Mouse (Mus musculus): ENCODE data around the gene Ttc39d. TPM values are rescaled to one million over a fixed set of nuclear protein-coding genes. Genes with fewer than 3 reads are reported as not detected.

Gene Ttc39d
- polyA plus RNA-seq, 1 experiment from 2014 or later = 0.11 TPM

- no peak overlapping the region for H3K4me3 ChIP-seq (ENCODE audit: low read depth, low read length)
- H3K27me3 ChIP-seq (ENCODE audit: control insufficient read depth, insufficient read depth, low read length) = no peaks in the 10 kb centered on the region
- no peak overlapping the region; the same call in 1 of the 2 replicates for H3K9ac ChIP-seq (replicated peaks; ENCODE audit: low read depth, low read length)
- H3K9me3 ChIP-seq (ENCODE audit: control insufficient read depth, low read length) = no peaks in the 10 kb centered on the region
- H3K4me1 ChIP-seq (ENCODE audit: control insufficient read depth, insufficient read depth, low read length) = peaks cover 11% of the 10 kb centered on the region; the same call in 1 of the 2 replicates
- ATAC-seq (ENCODE audit: low read depth) = peak; percentile 87
- H3K27ac ChIP-seq (ENCODE audit: low read depth, low read length) = peak overlapping the region; percentile 69
- no peaks in the 10 kb centered on the region for H3K36me3 ChIP-seq (ENCODE audit: control insufficient read depth, insufficient read depth, low read length)
- H3K4me2 ChIP-seq (ENCODE audit: low read depth, low read length) = peak overlapping the region; percentile 38; the same call in 1 of the 2 replicates
- 17% methylated on average over 16 of the region's 16 CpGs for WGBS
Observed at GRCm38 (mm10) chr17:80168425-80169182, 38.7 kb upstream of the Ttc39d start.

- WGBS = 93% methylated on average over 6 of the region's 6 CpGs
- peaks cover 11% of the 10 kb centered on the region; the same call in 1 of the 2 replicates for H3K4me1 ChIP-seq (ENCODE audit: control insufficient read depth, insufficient read depth, low read length)
- H3K27ac ChIP-seq (ENCODE audit: low read depth, low read length) = no peak overlapping the region
- H3K36me3 ChIP-seq (ENCODE audit: control insufficient read depth, insufficient read depth, low read length) = no peaks in the 10 kb centered on the region
- no peak overlapping the region for H3K9ac ChIP-seq (replicated peaks; ENCODE audit: low read depth, low read length)
- no peaks in the 10 kb centered on the region for H3K27me3 ChIP-seq (ENCODE audit: control insufficient read depth, insufficient read depth, low read length)
- no peak overlapping the region for H3K4me3 ChIP-seq (ENCODE audit: low read depth, low read length)
- no peak for ATAC-seq (ENCODE audit: low read depth)
- no peaks in the 10 kb centered on the region for H3K9me3 ChIP-seq (ENCODE audit: control insufficient read depth, low read length)
- H3K4me2 ChIP-seq (ENCODE audit: low read depth, low read length) = no peak overlapping the region
Observed at GRCm38 (mm10) chr17:80169792-80170191, 37.5 kb upstream of the Ttc39d start.

- H3K9ac ChIP-seq (replicated peaks; ENCODE audit: low read depth, low read length) = no peak overlapping the region
- H3K4me3 ChIP-seq (ENCODE audit: low read depth, low read length) = no peak overlapping the region
- H3K27ac ChIP-seq (ENCODE audit: low read depth, low read length) = no peak overlapping the region
- no peaks in the 10 kb centered on the region for H3K27me3 ChIP-seq (ENCODE audit: control insufficient read depth, insufficient read depth, low read length)
- H3K9me3 ChIP-seq (ENCODE audit: control insufficient read depth, low read length) = no peaks in the 10 kb centered on the region
- H3K4me1 ChIP-seq (ENCODE audit: control insufficient read depth, insufficient read depth, low read length) = peaks cover 11% of the 10 kb centered on the region; the same call in 1 of the 2 replicates
- 95% methylated on average over 7 of the region's 7 CpGs for WGBS
- ATAC-seq (ENCODE audit: low read depth) = no peak
- H3K4me2 ChIP-seq (ENCODE audit: low read depth, low read length) = no peak overlapping the region
- H3K36me3 ChIP-seq (ENCODE audit: control insufficient read depth, insufficient read depth, low read length) = no peaks in the 10 kb centered on the region
Observed at GRCm38 (mm10) chr17:80170951-80171350, 36.3 kb upstream of the Ttc39d start.

DNA sequence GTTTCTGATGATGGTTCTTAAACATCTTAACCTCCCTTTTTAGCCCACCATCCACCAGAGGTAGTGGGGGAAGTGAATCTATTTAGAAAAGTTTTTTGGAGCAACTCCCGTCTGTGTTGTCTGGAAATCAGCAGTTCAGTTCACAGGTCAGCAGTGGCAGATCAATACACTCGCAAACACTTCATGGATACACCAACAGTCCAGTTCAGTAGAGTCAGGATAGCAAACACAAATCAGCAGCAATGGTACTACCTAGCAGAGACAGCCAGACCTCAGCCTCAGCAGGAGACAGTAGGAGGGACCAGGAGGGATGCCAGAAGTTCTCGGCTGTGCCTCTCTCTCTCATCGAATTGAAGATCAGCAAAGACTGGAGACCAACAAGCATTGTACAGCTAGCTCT is 35.3 kb upstream of the Ttc39d start:
- WGBS = 97% methylated on average over 4 of the region's 4 CpGs
- Histone ChIP-seq H3K9ac (replicated peaks; ENCODE audit: low read depth, low read length) (no peak overlapping the region), H3K27ac (ENCODE audit: low read depth, low read length) (no peak overlapping the region), H3K9me3 (ENCODE audit: control insufficient read depth, low read length) (no peaks in the 10 kb centered on the region), H3K36me3 (ENCODE audit: control insufficient read depth, insufficient read depth, low read length) (no peaks in the 10 kb centered on the region), H3K27me3 (ENCODE audit: control insufficient read depth, insufficient read depth, low read length) (no peaks in the 10 kb centered on the region), H3K4me2 (ENCODE audit: low read depth, low read length) (no peak overlapping the region), H3K4me3 (ENCODE audit: low read depth, low read length) (no peak overlapping the region), H3K4me1 (ENCODE audit: control insufficient read depth, insufficient read depth, low read length) (peaks cover 11% of the 10 kb centered on the region; the same call in 1 of the 2 replicates)
- ATAC-seq (ENCODE audit: low read depth) = no peak

- Histone ChIP-seq H3K4me2 (ENCODE audit: low read depth, low read length) (no peak overlapping the region), H3K4me1 (ENCODE audit: control insufficient read depth, insufficient read depth, low read length) (peaks cover 10% of the 10 kb centered on the region; the same call in 1 of the 2 replicates), H3K27me3 (ENCODE audit: control insufficient read depth, insufficient read depth, low read length) (no peaks in the 10 kb centered on the region), H3K36me3 (ENCODE audit: control insufficient read depth, insufficient read depth, low read length) (no peaks in the 10 kb centered on the region), H3K9me3 (ENCODE audit: control insufficient read depth, low read length) (no peaks in the 10 kb centered on the region), H3K9ac (replicated peaks; ENCODE audit: low read depth, low read length) (no peak overlapping the region), H3K4me3 (ENCODE audit: low read depth, low read length) (no peak overlapping the region), H3K27ac (ENCODE audit: low read depth, low read length) (no peak overlapping the region)
- no peak for ATAC-seq (ENCODE audit: low read depth)
- WGBS = 90% methylated on average over 5 of the region's 5 CpGs
Observed at GRCm38 (mm10) chr17:80172761-80173160, 34.5 kb upstream of the Ttc39d start.

GRCm38 (mm10) chr17:80173708-80174107 is 33.6 kb upstream of the Ttc39d start:
- Histone ChIP-seq H3K27me3 (ENCODE audit: control insufficient read depth, insufficient read depth, low read length) (no peaks in the 10 kb centered on the region), H3K36me3 (ENCODE audit: control insufficient read depth, insufficient read depth, low read length) (no peaks in the 10 kb centered on the region), H3K4me2 (ENCODE audit: low read depth, low read length) (no peak overlapping the region), H3K4me1 (ENCODE audit: control insufficient read depth, insufficient read depth, low read length) (0 out of 2 replicates have a peak, but pooled peaks cover 2% of the 10 kb centered on the region), H3K9me3 (ENCODE audit: control insufficient read depth, low read length) (no peaks in the 10 kb centered on the region), H3K9ac (replicated peaks; ENCODE audit: low read depth, low read length) (no peak overlapping the region), H3K27ac (ENCODE audit: low read depth, low read length) (no peak overlapping the region), H3K4me3 (ENCODE audit: low read depth, low read length) (no peak overlapping the region)
- ATAC-seq (ENCODE audit: low read depth) = no peak
- 95% methylated on average over 2 of the region's 2 CpGs for WGBS

GRCm38 (mm10) chr17:80174146-80174545 is 33.1 kb upstream of the Ttc39d start:
- 84% methylated on average over 3 of the region's 3 CpGs for WGBS

DNA sequence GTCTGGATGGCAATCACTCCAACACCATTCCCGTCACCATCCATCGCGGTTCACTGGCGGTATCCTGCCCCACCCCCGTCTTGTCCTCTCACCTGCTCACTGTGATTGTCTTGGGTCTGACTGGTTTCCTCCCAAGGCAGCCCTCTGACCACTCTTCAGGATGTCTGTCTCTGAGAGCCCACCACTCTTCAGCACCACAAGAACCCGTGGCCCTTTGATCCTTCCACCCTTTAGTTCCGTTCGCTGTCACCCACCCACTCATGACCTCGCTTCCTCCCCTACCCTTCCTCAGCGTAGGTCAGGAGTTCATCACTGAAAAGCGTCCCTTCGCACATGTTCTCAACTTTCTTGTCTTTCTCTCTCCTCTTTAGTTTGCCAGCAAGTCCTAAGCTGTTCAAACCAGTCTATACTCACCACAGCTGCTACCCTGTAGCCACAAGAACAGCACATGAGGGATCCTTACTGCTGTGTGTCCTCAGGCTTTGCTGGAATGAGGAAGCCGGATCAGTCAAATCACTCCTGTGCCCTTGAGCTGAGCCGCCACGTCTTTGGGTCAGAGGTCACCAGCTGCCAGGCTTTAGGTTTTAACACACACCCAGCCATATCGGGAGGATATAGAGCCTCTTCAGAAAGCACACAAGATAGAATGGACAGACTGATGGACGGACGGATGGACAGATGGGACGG is 32.4 kb upstream of the Ttc39d start:
- H3K9ac ChIP-seq (replicated peaks; ENCODE audit: low read depth, low read length) = no peak overlapping the region
- no peaks in the 10 kb centered on the region for H3K36me3 ChIP-seq (ENCODE audit: control insufficient read depth, insufficient read depth, low read length)
- no peak overlapping the region for H3K4me2 ChIP-seq (ENCODE audit: low read depth, low read length)
- WGBS = 82% methylated on average over 19 of the region's 19 CpGs
- ATAC-seq (ENCODE audit: low read depth) = no peak
- H3K9me3 ChIP-seq (ENCODE audit: control insufficient read depth, low read length) = no peaks in the 10 kb centered on the region
- H3K4me1 ChIP-seq (ENCODE audit: control insufficient read depth, insufficient read depth, low read length) = no peaks in the 10 kb centered on the region
- no peak overlapping the region for H3K27ac ChIP-seq (ENCODE audit: low read depth, low read length)
- no peaks in the 10 kb centered on the region for H3K27me3 ChIP-seq (ENCODE audit: control insufficient read depth, insufficient read depth, low read length)
- no peak overlapping the region for H3K4me3 ChIP-seq (ENCODE audit: low read depth, low read length)

More at GRCm38 (mm10) chr17:80174146-80174545, 33.1 kb upstream of the Ttc39d start:
- Histone ChIP-seq H3K4me2 (ENCODE audit: low read depth, low read length) (no peak overlapping the region), H3K9ac (replicated peaks; ENCODE audit: low read depth, low read length) (no peak overlapping the region), H3K27me3 (ENCODE audit: control insufficient read depth, insufficient read depth, low read length) (no peaks in the 10 kb centered on the region), H3K36me3 (ENCODE audit: control insufficient read depth, insufficient read depth, low read length) (no peaks in the 10 kb centered on the region), H3K9me3 (ENCODE audit: control insufficient read depth, low read length) (no peaks in the 10 kb centered on the region), H3K27ac (ENCODE audit: low read depth, low read length) (no peak overlapping the region), H3K4me3 (ENCODE audit: low read depth, low read length) (no peak overlapping the region), H3K4me1 (ENCODE audit: control insufficient read depth, insufficient read depth, low read length) (no peaks in the 10 kb centered on the region)
- no peak for ATAC-seq (ENCODE audit: low read depth)

GRCm38 (mm10) chr17:80175386-80175739 is 31.9 kb upstream of the Ttc39d start:
- H3K27me3 ChIP-seq (ENCODE audit: control insufficient read depth, insufficient read depth, low read length) = no peaks in the 10 kb centered on the region
- no peak overlapping the region for H3K27ac ChIP-seq (ENCODE audit: low read depth, low read length)
- no peaks in the 10 kb centered on the region for H3K9me3 ChIP-seq (ENCODE audit: control insufficient read depth, low read length)
- no peaks in the 10 kb centered on the region for H3K4me1 ChIP-seq (ENCODE audit: control insufficient read depth, insufficient read depth, low read length)
- H3K4me3 ChIP-seq (ENCODE audit: low read depth, low read length) = no peak overlapping the region
- 86% methylated on average over 4 of the region's 4 CpGs for WGBS
- H3K4me2 ChIP-seq (ENCODE audit: low read depth, low read length) = no peak overlapping the region
- H3K36me3 ChIP-seq (ENCODE audit: control insufficient read depth, insufficient read depth, low read length) = no peaks in the 10 kb centered on the region
- ATAC-seq (ENCODE audit: low read depth) = no peak
- H3K9ac ChIP-seq (replicated peaks; ENCODE audit: low read depth, low read length) = no peak overlapping the region
